Mouse (Mus musculus): ENCODE measurements around the gene Bmpr1b. TPM values are rescaled to one million over a fixed set of nuclear protein-coding genes. Genes with fewer than 3 reads are reported as not detected.
A peak's percentile ranks its signal among the peaks of the same experiment; 100 is the strongest.

Bmpr1b gene
- polyA plus RNA-seq, 1 experiment from 2014 or later: 4.2 TPM

DNA sequence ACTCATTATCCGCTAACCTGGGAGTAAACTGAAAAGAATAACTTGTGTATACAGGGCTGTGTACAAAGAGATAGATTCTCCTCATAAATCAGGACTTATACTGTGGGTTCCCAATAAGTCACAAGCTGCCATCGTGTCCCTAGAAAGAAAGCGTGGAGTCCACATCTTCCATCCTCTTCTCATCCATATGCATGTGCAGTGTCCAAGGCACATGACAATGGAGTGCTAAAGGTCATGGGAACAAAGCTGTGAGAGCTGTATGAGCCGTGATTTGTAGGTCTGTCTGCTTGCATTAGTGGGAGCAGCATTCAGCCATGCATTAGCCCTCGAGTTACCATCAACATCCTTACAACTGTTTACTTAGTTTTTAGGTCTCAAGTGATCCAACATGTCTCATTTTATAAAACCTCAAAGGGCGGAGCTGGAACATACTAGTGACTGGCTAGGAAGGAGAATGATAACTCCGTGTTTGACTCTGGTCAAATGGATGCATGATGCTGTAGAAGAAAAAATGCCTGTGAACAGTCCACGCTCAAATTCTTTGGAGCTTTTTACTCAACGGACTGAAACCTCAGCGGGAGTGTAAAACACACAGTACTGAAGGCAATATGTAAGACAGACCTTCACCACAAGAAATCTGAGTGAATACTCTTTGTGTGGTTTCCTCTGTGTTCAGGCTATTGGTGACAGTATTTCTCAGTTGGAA is 296.7 kb downstream of the Bmpr1b start:
- H3K27me3 ChIP-seq (ENCODE audit: control insufficient read depth, insufficient read depth, low read length): no peaks in the 10 kb centered on the region
- H3K9me3 ChIP-seq (ENCODE audit: control insufficient read depth, low read length): no peaks in the 10 kb centered on the region
- H3K4me2 ChIP-seq (ENCODE audit: low read length): no peak overlapping the region
- H3K27ac ChIP-seq (replicated peaks; ENCODE audit: low read depth, low read length): no peak overlapping the region
- ATAC-seq (ENCODE audit: low FRiP score, low TSS enrichment) (no peak), DNase-seq (no peak)
- H3K9ac ChIP-seq (replicated peaks; ENCODE audit: low read length): no peak overlapping the region
- no peaks in the 10 kb centered on the region for H3K36me3 ChIP-seq (ENCODE audit: control insufficient read depth, insufficient read depth, low read length)
- H3K4me1 ChIP-seq (ENCODE audit: control insufficient read depth, insufficient read depth, low read length): no peaks in the 10 kb centered on the region
- no peak overlapping the region for H3K4me3 ChIP-seq (replicated peaks; ENCODE audit: low read depth, low read length)
- WGBS: 45% methylated on average over 10 of the region's 10 CpGs

DNA sequence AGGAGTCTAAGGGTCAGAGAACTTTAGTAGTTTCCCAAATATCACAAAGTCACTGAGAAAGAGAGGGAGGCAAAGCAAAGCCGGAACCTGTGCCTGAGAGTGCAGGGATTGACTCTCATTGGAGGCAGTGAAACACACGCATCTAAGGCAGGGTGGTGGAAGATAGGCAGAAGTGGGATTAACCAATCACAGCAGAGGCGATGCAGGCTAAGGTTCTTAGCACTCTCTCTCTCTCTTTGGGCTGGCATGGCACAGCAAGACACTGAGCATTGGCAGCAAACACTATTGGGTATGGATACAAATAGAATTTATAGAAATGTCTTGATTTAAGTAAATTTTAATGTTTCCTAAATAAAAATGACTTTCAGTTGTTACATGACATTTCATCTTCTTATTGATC is 297.4 kb downstream of the Bmpr1b start:
- no peak for DNase-seq
- no peak overlapping the region for H3K27ac ChIP-seq (replicated peaks; ENCODE audit: low read depth, low read length)
- H3K9me3 ChIP-seq (ENCODE audit: control insufficient read depth, low read length): no peaks in the 10 kb centered on the region
- no peak for ATAC-seq (ENCODE audit: low FRiP score, low TSS enrichment)
- no peaks in the 10 kb centered on the region for H3K4me1 ChIP-seq (ENCODE audit: control insufficient read depth, insufficient read depth, low read length)
- no peak overlapping the region for H3K4me3 ChIP-seq (replicated peaks; ENCODE audit: low read depth, low read length)
- no peak overlapping the region for H3K9ac ChIP-seq (replicated peaks; ENCODE audit: low read length)
- 78% methylated on average over 3 of the region's 3 CpGs for WGBS
- no peaks in the 10 kb centered on the region for H3K36me3 ChIP-seq (ENCODE audit: control insufficient read depth, insufficient read depth, low read length)
- H3K4me2 ChIP-seq (ENCODE audit: low read length): no peak overlapping the region
- no peaks in the 10 kb centered on the region for H3K27me3 ChIP-seq (ENCODE audit: control insufficient read depth, insufficient read depth, low read length)

DNA sequence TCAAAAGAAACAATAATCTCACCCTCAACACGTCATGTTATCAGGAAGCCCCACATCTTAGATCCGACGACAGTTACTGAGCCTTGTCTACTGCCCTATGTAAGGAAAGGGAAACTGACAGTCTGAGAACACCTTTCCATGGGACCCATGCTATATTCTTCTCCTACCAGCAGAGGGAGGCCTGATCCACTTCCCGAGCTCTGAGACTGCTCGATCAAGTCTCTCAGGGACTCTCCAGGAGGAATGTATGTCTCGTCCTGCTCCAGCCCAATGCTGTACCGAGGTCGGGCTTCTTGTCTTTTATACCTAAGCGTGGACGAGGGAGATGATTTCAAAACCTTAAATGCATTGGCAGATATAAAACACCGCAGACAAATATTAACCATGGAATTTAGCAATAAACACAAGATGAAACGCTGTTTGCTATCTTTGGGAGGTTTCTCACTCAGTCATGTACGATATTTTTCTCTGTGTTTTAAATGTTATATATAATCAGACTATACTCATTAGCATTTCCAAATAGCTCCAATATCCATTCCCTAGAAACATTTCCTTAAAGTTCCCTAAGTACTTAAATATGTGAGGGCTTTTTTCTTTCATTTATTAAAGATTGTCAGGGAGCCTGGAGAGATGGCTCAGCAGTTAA is 306.3 kb downstream of the Bmpr1b start:
- H3K4me2 ChIP-seq (ENCODE audit: low read length): peak overlapping the region; percentile 42
- 22% methylated on average over 13 of the region's 13 CpGs for WGBS
- DNase-seq: peak; percentile 87
- no peaks in the 10 kb centered on the region for H3K4me1 ChIP-seq (ENCODE audit: control insufficient read depth, insufficient read depth, low read length)
- H3K36me3 ChIP-seq (ENCODE audit: control insufficient read depth, insufficient read depth, low read length): no peaks in the 10 kb centered on the region
- no peaks in the 10 kb centered on the region for H3K9me3 ChIP-seq (ENCODE audit: control insufficient read depth, low read length)
- H3K4me3 ChIP-seq (replicated peaks; ENCODE audit: low read depth, low read length): no peak overlapping the region
- no peak overlapping the region for H3K9ac ChIP-seq (replicated peaks; ENCODE audit: low read length)
- no peaks in the 10 kb centered on the region for H3K27me3 ChIP-seq (ENCODE audit: control insufficient read depth, insufficient read depth, low read length)
- peak; percentile 78 for ATAC-seq (ENCODE audit: low FRiP score, low TSS enrichment)
- H3K27ac ChIP-seq (replicated peaks; ENCODE audit: low read depth, low read length): no peak overlapping the region

DNA sequence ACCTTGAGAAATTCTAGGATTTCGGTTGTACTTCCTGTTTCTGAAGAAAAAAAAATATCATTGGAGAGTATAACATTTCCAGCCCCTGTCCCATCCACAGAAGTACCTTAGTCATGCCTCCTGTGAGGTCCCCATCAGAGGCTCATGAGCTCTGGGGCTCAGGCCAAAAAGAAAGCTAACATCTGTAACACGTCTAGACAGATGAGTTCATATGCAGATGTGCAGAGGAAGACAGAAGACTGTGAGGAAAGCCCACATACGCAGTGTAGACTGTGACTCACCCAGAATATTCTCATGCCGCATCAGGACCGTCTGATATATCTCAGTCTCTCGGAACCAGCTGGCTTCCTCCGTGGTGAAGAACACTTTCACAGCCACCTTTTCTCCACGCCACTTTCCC is 312.1 kb downstream of the Bmpr1b start:
- Histone ChIP-seq H3K36me3 (ENCODE audit: control insufficient read depth, insufficient read depth, low read length) (no peaks in the 10 kb centered on the region), H3K4me3 (replicated peaks; ENCODE audit: low read depth, low read length) (no peak overlapping the region), H3K27ac (replicated peaks; ENCODE audit: low read depth, low read length) (no peak overlapping the region), H3K4me2 (ENCODE audit: low read length) (no peak overlapping the region), H3K9me3 (ENCODE audit: control insufficient read depth, low read length) (no peaks in the 10 kb centered on the region), H3K4me1 (ENCODE audit: control insufficient read depth, insufficient read depth, low read length) (no peaks in the 10 kb centered on the region), H3K9ac (replicated peaks; ENCODE audit: low read length) (no peak overlapping the region), H3K27me3 (ENCODE audit: control insufficient read depth, insufficient read depth, low read length) (no peaks in the 10 kb centered on the region)
- WGBS: 95% methylated on average over 8 of the region's 8 CpGs
- ATAC-seq (ENCODE audit: low FRiP score, low TSS enrichment) (no peak), DNase-seq (no peak)

DNA sequence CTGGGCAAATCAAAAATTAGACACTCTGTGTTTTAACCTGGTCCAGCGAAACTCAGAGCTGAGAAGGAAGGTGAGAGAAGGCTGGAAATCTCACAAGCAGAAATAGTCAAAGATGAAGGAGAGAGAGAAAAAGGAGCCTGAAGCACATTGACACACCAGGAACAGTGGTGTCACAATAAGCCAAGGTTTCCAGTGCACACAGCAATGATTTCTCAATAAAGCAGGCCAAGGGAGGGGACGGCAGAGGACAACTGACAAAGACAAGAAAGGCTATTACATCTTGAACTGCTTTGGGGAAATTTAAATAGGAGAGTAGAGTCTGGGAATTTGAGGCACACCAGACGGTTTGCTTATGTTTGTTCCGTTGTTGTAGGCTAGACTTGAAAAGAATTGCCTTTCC is 314.9 kb downstream of the Bmpr1b start:
- no peaks in the 10 kb centered on the region for H3K36me3 ChIP-seq (ENCODE audit: control insufficient read depth, insufficient read depth, low read length)
- no peak for ATAC-seq (ENCODE audit: low FRiP score, low TSS enrichment)
- no peaks in the 10 kb centered on the region for H3K27me3 ChIP-seq (ENCODE audit: control insufficient read depth, insufficient read depth, low read length)
- no peak overlapping the region for H3K4me2 ChIP-seq (ENCODE audit: low read length)
- H3K9ac ChIP-seq (replicated peaks; ENCODE audit: low read length): no peak overlapping the region
- H3K4me1 ChIP-seq (ENCODE audit: control insufficient read depth, insufficient read depth, low read length): no peaks in the 10 kb centered on the region
- no peak for DNase-seq
- H3K27ac ChIP-seq (replicated peaks; ENCODE audit: low read depth, low read length): no peak overlapping the region
- WGBS: 84% methylated on average over 4 of the region's 4 CpGs
- H3K9me3 ChIP-seq (ENCODE audit: control insufficient read depth, low read length): no peaks in the 10 kb centered on the region
- H3K4me3 ChIP-seq (replicated peaks; ENCODE audit: low read depth, low read length): no peak overlapping the region

DNA sequence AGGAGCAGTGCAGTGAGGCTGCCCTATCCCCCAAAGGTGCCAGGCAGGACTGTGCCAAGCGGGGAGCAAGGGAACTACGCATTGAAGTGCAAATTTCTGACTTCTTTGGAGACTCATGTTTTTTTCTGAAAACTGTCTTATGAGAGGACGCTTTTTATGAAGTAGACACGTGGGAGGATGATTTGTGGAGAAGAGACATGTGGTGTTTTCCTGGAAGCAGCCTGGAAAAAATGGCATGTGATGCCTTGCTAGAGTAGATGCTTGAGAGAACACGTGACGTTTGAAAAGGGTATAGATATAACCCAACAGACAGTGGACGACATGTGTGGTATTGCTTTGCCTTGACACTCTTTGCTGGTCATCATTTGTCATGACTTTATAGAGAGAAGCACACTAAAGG is 319.1 kb downstream of the Bmpr1b start:
- no peak for DNase-seq
- H3K4me3 ChIP-seq (replicated peaks; ENCODE audit: low read depth, low read length): no peak overlapping the region
- no peaks in the 10 kb centered on the region for H3K36me3 ChIP-seq (ENCODE audit: control insufficient read depth, insufficient read depth, low read length)
- no peak for ATAC-seq (ENCODE audit: low FRiP score, low TSS enrichment)
- WGBS: 68% methylated on average over 7 of the region's 7 CpGs
- no peak overlapping the region for H3K9ac ChIP-seq (replicated peaks; ENCODE audit: low read length)
- no peaks in the 10 kb centered on the region for H3K27me3 ChIP-seq (ENCODE audit: control insufficient read depth, insufficient read depth, low read length)
- H3K4me1 ChIP-seq (ENCODE audit: control insufficient read depth, insufficient read depth, low read length): no peaks in the 10 kb centered on the region
- H3K27ac ChIP-seq (replicated peaks; ENCODE audit: low read depth, low read length): no peak overlapping the region
- H3K4me2 ChIP-seq (ENCODE audit: low read length): no peak overlapping the region
- H3K9me3 ChIP-seq (ENCODE audit: control insufficient read depth, low read length): no peaks in the 10 kb centered on the region

DNA sequence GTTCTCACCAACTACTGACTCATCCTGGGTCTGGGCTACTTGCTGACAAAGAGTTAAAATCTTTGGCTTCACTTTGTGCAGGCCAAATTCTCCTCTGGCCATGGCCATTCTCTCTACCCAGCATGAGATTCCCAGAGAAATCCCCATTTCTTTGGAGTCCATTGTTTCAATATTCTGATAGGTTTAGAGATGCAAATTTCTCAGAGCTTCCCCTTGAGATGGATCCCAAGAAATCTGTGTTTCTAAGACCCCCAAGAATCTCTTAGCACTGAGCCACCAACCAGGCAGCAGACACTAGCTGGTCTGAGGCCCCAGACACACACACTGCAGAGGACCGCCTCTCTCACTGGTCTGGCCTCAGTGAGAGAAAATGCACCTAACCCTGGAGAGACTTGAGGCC is 320.0 kb downstream of the Bmpr1b start:
- Histone ChIP-seq H3K4me3 (replicated peaks; ENCODE audit: low read depth, low read length) (no peak overlapping the region), H3K36me3 (ENCODE audit: control insufficient read depth, insufficient read depth, low read length) (no peaks in the 10 kb centered on the region), H3K9me3 (ENCODE audit: control insufficient read depth, low read length) (no peaks in the 10 kb centered on the region), H3K27me3 (ENCODE audit: control insufficient read depth, insufficient read depth, low read length) (no peaks in the 10 kb centered on the region), H3K4me2 (ENCODE audit: low read length) (no peak overlapping the region), H3K4me1 (ENCODE audit: control insufficient read depth, insufficient read depth, low read length) (no peaks in the 10 kb centered on the region), H3K27ac (replicated peaks; ENCODE audit: low read depth, low read length) (no peak overlapping the region), H3K9ac (replicated peaks; ENCODE audit: low read length) (no peak overlapping the region)
- WGBS: 46% methylated on average over 1 of the region's 1 CpGs
- DNase-seq (no peak), ATAC-seq (ENCODE audit: low FRiP score, low TSS enrichment) (no peak)

DNA sequence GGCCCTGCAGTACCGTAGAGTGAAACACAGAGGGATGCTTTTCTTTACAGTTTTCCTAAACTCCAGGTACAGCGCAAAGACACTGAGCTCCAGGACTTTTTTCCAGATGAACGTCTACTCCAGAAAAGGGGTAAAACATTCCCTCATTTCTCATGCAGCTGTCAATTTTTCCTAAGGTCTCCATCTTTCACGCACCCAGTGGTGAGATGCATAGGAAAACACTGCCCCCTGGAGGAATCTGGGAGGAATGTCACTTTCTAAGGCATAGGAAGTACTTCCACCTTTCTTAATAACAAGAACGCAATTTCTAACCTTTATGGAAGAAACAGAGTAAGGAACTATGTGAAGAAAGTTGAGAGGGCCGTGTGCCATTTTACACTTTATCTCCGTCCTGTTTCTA is 330.4 kb downstream of the Bmpr1b start:
- 40% methylated on average over 7 of the region's 7 CpGs for WGBS
- peak; percentile 84 for DNase-seq
- no peak; the same call in 1 of the 2 replicates for ATAC-seq (ENCODE audit: low FRiP score, low TSS enrichment)

DNA sequence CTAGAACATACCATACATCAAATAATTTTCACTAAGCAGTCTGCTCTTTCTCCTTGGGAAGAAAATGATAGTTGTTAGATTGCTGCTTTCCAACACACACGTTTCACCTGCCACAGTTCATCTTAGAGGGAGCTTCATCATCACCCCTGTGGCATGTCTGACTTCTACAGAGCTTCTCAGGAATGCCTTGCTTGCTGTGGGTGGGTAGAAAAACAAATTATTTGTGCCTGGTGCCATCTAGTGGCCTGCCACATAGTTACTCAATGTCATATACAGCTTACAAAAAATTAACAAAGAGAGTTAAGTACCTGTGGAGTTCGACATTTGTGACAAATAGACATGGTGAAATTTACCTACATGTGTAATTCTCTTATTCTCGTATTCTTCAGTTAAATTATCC is 338.1 kb downstream of the Bmpr1b start:
- Histone ChIP-seq H3K9ac (replicated peaks; ENCODE audit: low read length) (no peak overlapping the region), H3K4me3 (replicated peaks; ENCODE audit: low read depth, low read length) (no peak overlapping the region), H3K27ac (replicated peaks; ENCODE audit: low read depth, low read length) (no peak overlapping the region), H3K36me3 (ENCODE audit: control insufficient read depth, insufficient read depth, low read length) (peaks cover 2% of the 10 kb centered on the region; the same call in 1 of the 2 replicates), H3K9me3 (ENCODE audit: control insufficient read depth, low read length) (no peaks in the 10 kb centered on the region), H3K4me1 (ENCODE audit: control insufficient read depth, insufficient read depth, low read length) (no peaks in the 10 kb centered on the region), H3K27me3 (ENCODE audit: control insufficient read depth, insufficient read depth, low read length) (no peaks in the 10 kb centered on the region), H3K4me2 (ENCODE audit: low read length) (no peak overlapping the region)
- DNase-seq (peak; percentile 87), ATAC-seq (ENCODE audit: low FRiP score, low TSS enrichment) (peak; percentile 68; the same call in 1 of the 2 replicates)
- WGBS: 17% methylated on average over 3 of the region's 3 CpGs

More for the DNA sequence above, 330.4 kb downstream of the Bmpr1b start:
- Histone ChIP-seq H3K4me3 (replicated peaks; ENCODE audit: low read depth, low read length) (no peak overlapping the region), H3K27me3 (ENCODE audit: control insufficient read depth, insufficient read depth, low read length) (no peaks in the 10 kb centered on the region), H3K36me3 (ENCODE audit: control insufficient read depth, insufficient read depth, low read length) (no peaks in the 10 kb centered on the region), H3K4me1 (ENCODE audit: control insufficient read depth, insufficient read depth, low read length) (no peaks in the 10 kb centered on the region), H3K4me2 (ENCODE audit: low read length) (no peak overlapping the region), H3K9me3 (ENCODE audit: control insufficient read depth, low read length) (no peaks in the 10 kb centered on the region), H3K27ac (replicated peaks; ENCODE audit: low read depth, low read length) (no peak overlapping the region), H3K9ac (replicated peaks; ENCODE audit: low read length) (no peak overlapping the region)
